Mouse (Mus musculus) liver, embryonic 14.5 days (tissue): ENCODE results near the gene Lrrc30.

Source experiments
- CTCF ChIP-seq: IDR thresholded peaks from 2 replicates; pipeline ENCODE4 v1.5.1; 2016; ENCODE audit warnings: antibody characterized with exemption, low read depth, control low read depth
- EP300 ChIP-seq: IDR thresholded peaks from 2 replicates; pipeline ENCODE4 v1.6.1; 2016; ENCODE audit warnings: antibody characterized with exemption, low read depth

- no peak for TF ChIP-seq CTCF
- TF ChIP-seq EP300 = no peak
Observed at GRCm38 (mm10) chr17:67584533-67584932, 48.0 kb downstream of the Lrrc30 start.
